Mouse (Mus musculus) brain, adult 2 months (tissue): ENCODE results near the gene Sult2a6.

ENCODE experiments used
- DNase-seq: peaks from one replicate; pipeline ENCODE4 v3.0.0; 2011; ENCODE audit warnings: low read depth, low spot score

Sult2a6 gene

GRCm38 (mm10) chr7:14254770-14255169, at the start of gene Sult2a6:
Gene Sult2a6 (minus strand): TSS chr7:14254870.
- no peak for DNase-seq

GRCm38 (mm10) chr7:14215231-14215630, 39.4 kb downstream of the Sult2a6 start:
- DNase-seq, result no peak

GRCm38 (mm10) chr7:14203417-14203816, 51.3 kb downstream of the Sult2a6 start:
- DNase-seq, result no peak

GRCm38 (mm10) chr7:14202487-14202886, 52.2 kb downstream of the Sult2a6 start:
- DNase-seq, result no peak
